Mouse (Mus musculus) midbrain, embryonic 11.5 days (tissue): ENCODE results near the gene Prkag1. TPM values are rescaled to one million over a fixed set of nuclear protein-coding genes. Genes with fewer than 3 reads are reported as not detected.

Source experiments
- ATAC-seq: fragments of 200-750 bp; cut with Nextera tagmentation; 2 replicates; pipeline ENCODE4 v1.8.0; 2017; ENCODE audit warnings: moderate TSS enrichment, moderate library complexity; ENCODE audit not compliant: low FRiP score
- DNase-seq: peaks from one replicate; pipeline ENCODE4 v3.0.0; 2015; ENCODE audit warnings: low spot score; ENCODE audit errors: missing footprints
- H3K27ac ChIP-seq: fragments of 300-500 bp; sonication (generic); 2 replicates; pipeline ENCODE4 v1.5.1; 2014; ENCODE audit warnings: low read depth, low read length
- H3K27me3 ChIP-seq: fragments of 300-500 bp; sonication (generic); 2 replicates; pipeline ENCODE4 v1.6.1; 2014; ENCODE audit warnings: mild to moderate bottlenecking, low read length, moderate library complexity, mixed read lengths; ENCODE audit not compliant: control insufficient read depth, insufficient read depth
- H3K36me3 ChIP-seq: fragments of 300-500 bp; sonication (generic); 2 replicates; pipeline ENCODE4 v1.6.1; 2014; ENCODE audit warnings: mild to moderate bottlenecking, low read length, moderate library complexity, mixed read lengths; ENCODE audit not compliant: control insufficient read depth, insufficient read depth
- H3K4me1 ChIP-seq: fragments of 300-500 bp; sonication (generic); 2 replicates; pipeline ENCODE4 v1.6.1; 2014; ENCODE audit warnings: low read length; ENCODE audit not compliant: control insufficient read depth, insufficient read depth
- H3K4me2 ChIP-seq: fragments of 300-500 bp; sonication (generic); 2 replicates; pipeline ENCODE4 v1.6.1; 2014; ENCODE audit warnings: mild to moderate bottlenecking, moderate library complexity
- H3K4me3 ChIP-seq: fragments of 300-500 bp; sonication (generic); 2 replicates; pipeline ENCODE4 v1.5.1; 2014; ENCODE audit warnings: low read depth, low read length
- H3K9ac ChIP-seq: fragments of 300-500 bp; sonication (generic); 2 replicates; pipeline ENCODE4 v1.6.1; 2014; ENCODE audit warnings: low read length
- H3K9me3 ChIP-seq: fragments of 300-500 bp; sonication (generic); 2 replicates; pipeline ENCODE4 v1.6.1; 2016; ENCODE audit warnings: low read length; ENCODE audit not compliant: control insufficient read depth
- WGBS: fragments of 180-500 bp; shearing (Covaris S2); extraction: QIAGEN DNeasy Blood & Tissue Kit; methylation state at CpG from one replicate; pipeline ENCODE4 v1.1.7; 2014; 5-methylcytosine and 5-hydroxymethylcytosine counted together
- polyA plus RNA-seq: library from polyadenylated mRNA; unstranded; fragments of >200 nt; fragmentation: Nextera tagmentation; extraction: Ambion mirVana; gene quantifications from 2 replicates; pipeline ENCODE4 v1.2.1, GENCODE M21; 2014

Gene Prkag1
- polyA plus RNA-seq, 1 experiment from 2014 or later = 81.4 TPM

DNA sequence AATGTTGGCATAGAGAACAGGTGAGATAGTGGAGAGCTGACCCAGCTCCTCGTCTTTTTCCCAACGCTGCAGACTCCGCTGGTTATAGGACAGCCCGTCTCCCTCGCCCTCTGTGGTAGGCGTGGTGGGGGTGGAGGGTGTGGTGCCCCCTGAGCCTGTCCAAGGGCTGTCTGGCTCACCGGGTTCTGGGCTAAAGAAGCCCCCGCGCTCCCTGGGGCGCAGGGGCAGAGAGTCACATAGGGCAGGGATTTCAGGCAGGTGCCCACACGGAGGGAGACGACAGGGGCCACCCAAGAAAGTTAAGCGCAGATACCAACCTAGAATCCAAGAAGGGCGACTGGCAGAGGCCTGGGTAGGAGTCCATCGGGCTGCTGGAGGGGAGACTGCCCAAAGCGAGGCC lies 22.9 kb upstream of the Prkag1 start:
- H3K27me3 ChIP-seq = no peaks in the 10 kb centered on the region
- H3K4me3 ChIP-seq = no peak overlapping the region
- WGBS = 94% methylated on average over 16 of the region's 16 CpGs
- H3K4me1 ChIP-seq = no peaks in the 10 kb centered on the region
- DNase-seq (no peak), ATAC-seq (no peak)
- H3K4me2 ChIP-seq = no peak overlapping the region
- H3K27ac ChIP-seq = no peak overlapping the region
- H3K9ac ChIP-seq = no peak overlapping the region
- H3K36me3 ChIP-seq = peaks cover 66% of the 10 kb centered on the region
- no peaks in the 10 kb centered on the region for H3K9me3 ChIP-seq

DNA sequence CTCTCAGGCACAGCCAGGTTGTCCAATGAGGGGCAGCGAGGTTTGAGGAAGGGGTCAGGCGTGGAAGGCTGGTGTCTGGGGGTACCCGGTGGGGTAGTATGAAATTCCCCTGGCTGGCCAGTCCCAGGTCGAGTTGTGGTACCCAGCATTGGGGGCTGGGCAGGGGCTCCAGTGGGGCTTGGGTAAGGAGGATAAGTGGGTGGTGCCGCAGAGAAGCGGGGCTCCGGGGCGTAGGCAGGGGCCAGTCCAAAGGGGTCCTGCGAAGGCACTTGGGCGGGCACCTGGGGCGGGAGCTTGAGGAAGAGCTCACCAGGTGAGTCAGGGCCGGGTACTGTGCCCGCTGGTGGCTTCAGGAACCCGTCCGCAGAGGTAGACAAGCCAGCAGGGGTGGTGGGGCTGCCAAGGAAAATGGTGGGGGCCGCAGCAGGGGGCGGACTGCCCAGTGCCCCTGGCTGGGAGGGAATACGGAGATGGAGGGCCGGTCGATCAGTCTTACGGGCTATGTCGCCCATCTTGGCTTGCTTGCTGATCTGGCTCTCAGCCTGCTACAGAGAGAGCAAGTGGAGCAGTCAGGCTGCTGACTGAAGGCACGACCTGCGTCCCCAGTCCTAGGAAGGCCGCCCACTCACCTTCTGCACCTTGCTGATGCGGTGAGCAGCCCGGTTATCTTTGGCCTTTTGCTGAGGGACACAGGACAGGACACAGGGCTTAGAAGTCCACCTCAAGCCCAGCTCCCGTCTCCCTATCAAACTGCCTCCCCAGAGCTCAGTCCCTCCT lies 22.0 kb upstream of the Prkag1 start:
- 95% methylated on average over 28 of the region's 28 CpGs for WGBS

DNA sequence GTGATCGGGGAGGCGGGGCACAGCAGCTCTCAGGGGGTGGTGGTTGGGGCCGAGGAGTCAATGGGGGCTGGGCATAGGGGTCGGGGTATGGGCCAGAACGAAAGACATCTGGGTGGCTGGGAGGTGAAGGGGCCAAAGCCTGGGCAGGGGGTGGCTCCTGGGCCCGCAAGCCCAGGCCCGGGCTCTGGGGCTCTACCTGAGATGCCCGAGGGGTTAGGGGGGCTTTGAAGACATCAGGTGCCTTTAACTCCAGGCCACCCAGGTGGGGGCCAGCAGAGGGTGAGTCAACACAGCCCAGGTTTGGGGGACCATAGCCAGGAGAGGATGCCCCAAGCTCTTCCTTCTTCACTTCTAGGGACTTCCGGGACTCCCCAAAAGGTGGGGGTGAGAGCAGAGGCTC lies 21.4 kb upstream of the Prkag1 start:
- no peaks in the 10 kb centered on the region for H3K4me1 ChIP-seq
- no peak overlapping the region for H3K27ac ChIP-seq
- peaks cover 71% of the 10 kb centered on the region for H3K36me3 ChIP-seq
- no peaks in the 10 kb centered on the region for H3K9me3 ChIP-seq
- H3K4me2 ChIP-seq = no peak overlapping the region
- no peak overlapping the region for H3K9ac ChIP-seq
- WGBS = 84% methylated on average over 9 of the region's 9 CpGs
- no peak for DNase-seq
- H3K4me3 ChIP-seq = no peak overlapping the region
- H3K27me3 ChIP-seq = no peaks in the 10 kb centered on the region
- ATAC-seq = no peak

More for the DNA sequence above, 22.0 kb upstream of the Prkag1 start:
- no peaks in the 10 kb centered on the region for H3K27me3 ChIP-seq
- H3K36me3 ChIP-seq = peaks cover 71% of the 10 kb centered on the region
- DNase-seq (no peak), ATAC-seq (no peak)
- no peaks in the 10 kb centered on the region for H3K9me3 ChIP-seq
- H3K4me3 ChIP-seq = no peak overlapping the region
- no peaks in the 10 kb centered on the region for H3K4me1 ChIP-seq
- no peak overlapping the region for H3K27ac ChIP-seq
- H3K9ac ChIP-seq = no peak overlapping the region
- no peak overlapping the region for H3K4me2 ChIP-seq

DNA sequence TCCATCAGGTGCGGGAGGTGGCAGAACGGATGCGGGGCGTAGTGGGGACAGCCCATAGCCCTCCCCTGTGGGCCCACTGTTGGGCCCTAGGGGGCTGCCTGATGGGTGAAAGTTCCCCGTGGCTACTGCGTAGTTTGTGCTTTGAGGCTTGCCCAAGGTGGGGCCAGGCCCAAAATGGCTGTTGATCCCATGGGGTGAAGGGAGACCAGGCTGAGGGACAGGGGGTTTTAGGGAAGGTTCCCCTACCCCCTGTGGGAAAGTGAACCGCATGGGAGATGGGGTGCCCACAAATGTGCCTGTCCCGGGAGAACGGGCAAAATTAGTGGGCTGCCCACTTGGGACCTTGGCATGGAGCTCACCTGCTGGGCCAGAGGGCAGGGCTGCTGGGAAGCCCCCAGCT lies 20.8 kb upstream of the Prkag1 start:
- Histone ChIP-seq H3K4me2 (no peak overlapping the region), H3K9ac (no peak overlapping the region), H3K4me1 (no peaks in the 10 kb centered on the region), H3K9me3 (no peaks in the 10 kb centered on the region), H3K4me3 (no peak overlapping the region), H3K36me3 (peaks cover 69% of the 10 kb centered on the region), H3K27ac (no peak overlapping the region), H3K27me3 (no peaks in the 10 kb centered on the region)
- ATAC-seq (no peak), DNase-seq (no peak)
- 97% methylated on average over 9 of the region's 9 CpGs for WGBS

DNA sequence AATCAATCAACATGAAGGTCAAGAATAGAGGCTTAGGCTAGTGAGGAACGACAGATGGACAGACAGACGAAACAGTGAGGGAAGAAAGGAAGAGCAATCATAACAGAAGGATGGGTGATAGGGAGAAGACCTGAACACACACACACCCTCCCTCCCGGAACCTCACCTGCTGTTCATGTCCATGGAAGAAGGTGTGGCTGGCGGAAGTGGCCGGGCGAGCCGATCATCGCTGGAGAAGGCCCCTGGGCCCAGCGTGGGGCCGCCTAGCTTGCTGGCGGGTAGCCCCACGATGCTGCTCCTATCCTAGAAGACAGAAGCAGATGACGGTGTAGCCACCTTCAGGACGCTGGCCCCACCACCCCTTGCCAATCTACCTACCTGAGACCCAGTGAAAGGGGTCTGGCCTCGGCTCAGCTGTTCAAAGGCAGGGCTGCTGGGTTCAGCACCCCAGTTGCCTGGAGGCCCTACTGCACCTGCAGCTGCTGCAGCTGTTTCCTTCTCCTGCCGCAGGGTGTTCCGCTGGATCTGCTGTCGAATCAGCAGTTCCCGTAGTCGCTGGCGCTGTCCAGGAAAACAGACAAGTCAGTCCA lies 20.0 kb upstream of the Prkag1 start:
- WGBS = 91% methylated on average over 21 of the region's 21 CpGs
- ATAC-seq (no peak), DNase-seq (no peak)
- H3K27ac ChIP-seq = no peak overlapping the region
- H3K9me3 ChIP-seq = no peaks in the 10 kb centered on the region
- H3K9ac ChIP-seq = no peak overlapping the region
- H3K4me1 ChIP-seq = no peaks in the 10 kb centered on the region
- H3K36me3 ChIP-seq = peaks cover 69% of the 10 kb centered on the region
- H3K4me3 ChIP-seq = no peak overlapping the region
- H3K27me3 ChIP-seq = no peaks in the 10 kb centered on the region
- no peak overlapping the region for H3K4me2 ChIP-seq

DNA sequence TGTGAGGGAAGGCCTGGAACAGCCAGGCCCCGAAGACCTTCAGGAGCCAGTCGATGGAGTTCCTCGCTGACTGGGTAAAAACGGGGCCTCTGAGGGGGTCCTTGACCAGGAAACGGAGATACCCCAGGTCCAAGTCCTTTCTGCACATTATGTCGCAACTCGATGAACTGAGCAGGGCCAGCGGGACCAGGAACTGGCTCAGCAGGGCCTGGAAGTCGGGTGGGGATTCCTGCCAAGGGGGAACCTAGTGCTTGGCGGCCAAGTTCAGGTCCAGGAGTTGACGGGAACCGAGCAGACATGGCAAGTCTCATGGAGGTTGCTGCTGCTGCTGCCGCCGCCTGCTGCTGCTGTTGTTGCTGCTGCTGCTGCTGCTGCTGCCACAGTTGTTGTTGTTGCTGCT lies 19.3 kb upstream of the Prkag1 start:
- peaks cover 71% of the 10 kb centered on the region for H3K36me3 ChIP-seq
- no peak for DNase-seq
- H3K27ac ChIP-seq = no peak overlapping the region
- ATAC-seq = no peak
- no peak overlapping the region for H3K4me2 ChIP-seq
- H3K4me3 ChIP-seq = no peak overlapping the region
- H3K27me3 ChIP-seq = no peaks in the 10 kb centered on the region
- WGBS = 94% methylated on average over 14 of the region's 14 CpGs
- no peaks in the 10 kb centered on the region for H3K9me3 ChIP-seq
- no peak overlapping the region for H3K9ac ChIP-seq
- H3K4me1 ChIP-seq = no peaks in the 10 kb centered on the region

DNA sequence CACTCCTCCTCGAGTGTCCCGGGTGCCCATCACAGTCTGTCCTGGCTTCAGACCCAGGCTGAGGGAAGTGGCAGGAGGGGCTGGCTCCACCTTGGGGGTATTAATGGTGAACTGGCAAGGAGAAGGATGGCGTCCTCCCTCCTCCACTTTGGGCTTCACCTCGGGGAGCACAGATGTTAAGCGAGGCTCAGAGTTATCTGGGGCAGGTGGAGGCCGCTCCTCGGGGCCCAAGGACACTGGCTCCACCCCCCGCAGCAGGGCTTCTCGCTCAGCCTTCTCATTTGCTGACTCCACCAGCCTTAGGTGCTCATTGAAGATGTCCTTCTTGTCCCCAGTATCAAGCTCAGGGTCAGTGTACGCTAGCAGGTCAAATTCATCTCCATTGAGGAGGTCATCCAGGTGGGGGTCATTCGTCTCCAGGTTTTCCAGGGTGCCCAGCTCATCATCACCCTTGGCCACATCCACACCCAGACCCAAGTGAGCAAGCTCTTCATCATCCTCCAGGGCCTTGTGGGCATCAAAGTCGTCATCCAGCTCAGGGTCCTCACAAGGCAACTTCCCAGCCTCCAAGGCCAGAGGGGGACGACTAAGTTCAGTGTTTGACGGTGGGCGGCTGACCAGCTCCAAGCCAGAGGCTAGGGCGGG lies 18.8 kb upstream of the Prkag1 start:
- Histone ChIP-seq H3K27ac (no peak overlapping the region), H3K36me3 (peaks cover 73% of the 10 kb centered on the region), H3K9me3 (no peaks in the 10 kb centered on the region), H3K4me2 (no peak overlapping the region), H3K4me1 (no peaks in the 10 kb centered on the region), H3K4me3 (no peak overlapping the region), H3K9ac (no peak overlapping the region), H3K27me3 (no peaks in the 10 kb centered on the region)
- ATAC-seq (no peak), DNase-seq (no peak)
- WGBS = 91% methylated on average over 16 of the region's 16 CpGs

DNA sequence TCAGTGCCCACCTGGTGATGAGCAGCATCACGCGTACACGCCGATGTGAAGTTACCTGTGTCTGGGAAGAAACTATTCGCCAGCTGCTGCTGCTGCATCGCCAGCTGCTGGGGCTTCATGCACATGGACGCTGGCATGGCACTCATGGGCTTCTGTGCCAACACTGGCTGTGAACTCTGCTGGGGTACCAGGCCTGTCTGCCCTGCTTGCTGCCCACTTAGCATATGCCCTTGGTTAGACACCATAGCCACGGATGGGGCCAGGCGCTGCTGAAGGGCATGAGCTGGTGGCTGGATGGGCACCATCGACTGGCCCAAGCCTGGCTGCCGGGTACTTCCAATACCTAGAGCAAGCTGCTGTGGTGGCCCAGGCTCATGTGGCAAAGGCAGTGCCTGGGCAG lies 17.8 kb upstream of the Prkag1 start:
- 95% methylated on average over 11 of the region's 11 CpGs for WGBS
- no peaks in the 10 kb centered on the region for H3K27me3 ChIP-seq
- no peak overlapping the region for H3K4me3 ChIP-seq
- H3K36me3 ChIP-seq = peaks cover 76% of the 10 kb centered on the region
- no peak overlapping the region for H3K9ac ChIP-seq
- H3K9me3 ChIP-seq = no peaks in the 10 kb centered on the region
- no peak overlapping the region for H3K4me2 ChIP-seq
- ATAC-seq (no peak), DNase-seq (no peak)
- H3K4me1 ChIP-seq = no peaks in the 10 kb centered on the region
- H3K27ac ChIP-seq = no peak overlapping the region

DNA sequence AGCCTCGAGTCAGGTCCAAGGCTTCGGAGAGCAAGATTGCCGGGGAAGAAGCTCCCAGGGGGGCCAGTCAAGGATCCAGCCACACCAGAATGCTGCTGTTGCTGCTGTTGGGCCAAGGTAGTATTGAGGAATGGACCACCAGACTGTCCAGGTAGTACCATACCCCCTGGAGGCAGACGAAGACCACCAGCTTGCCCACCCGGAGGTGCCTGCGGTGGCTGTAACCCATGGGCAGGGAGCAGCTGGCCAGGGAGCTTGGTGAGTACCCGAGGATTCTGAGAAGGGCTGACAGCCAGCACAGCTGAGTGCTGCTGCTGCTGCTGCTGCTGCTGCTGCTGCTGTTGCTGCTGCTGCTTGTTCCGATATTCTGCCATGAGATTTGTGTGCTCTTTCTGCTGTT lies 14.8 kb upstream of the Prkag1 start:
- no peak for DNase-seq
- no peak overlapping the region for H3K9ac ChIP-seq
- WGBS = 87% methylated on average over 8 of the region's 8 CpGs
- ATAC-seq = no peak
- no peak overlapping the region for H3K27ac ChIP-seq
- H3K4me1 ChIP-seq = no peaks in the 10 kb centered on the region
- H3K36me3 ChIP-seq = peaks cover 70% of the 10 kb centered on the region
- no peaks in the 10 kb centered on the region for H3K27me3 ChIP-seq
- no peak overlapping the region for H3K4me3 ChIP-seq
- no peak overlapping the region for H3K4me2 ChIP-seq
- H3K9me3 ChIP-seq = no peaks in the 10 kb centered on the region
